Mouse (Mus musculus) midbrain, embryonic 16.5 days (tissue): ENCODE results near the gene Ddx54. TPM values are rescaled to one million over a fixed set of nuclear protein-coding genes. Genes with fewer than 3 reads are reported as not detected.

Source experiments
- ATAC-seq: fragments of 200-750 bp; cut with Nextera tagmentation; 2 replicates; pipeline ENCODE4 v1.8.0; 2017; ENCODE audit warnings: moderate TSS enrichment
- H3K27ac ChIP-seq: fragments of 300-500 bp; sonication (generic); 2 replicates; pipeline ENCODE4 v1.5.1; 2014; ENCODE audit warnings: mild to moderate bottlenecking, low read length, mixed read lengths
- H3K27me3 ChIP-seq: fragments of 300-500 bp; sonication (generic); 2 replicates; pipeline ENCODE4 v1.6.1; 2014; ENCODE audit warnings: low read depth, low read length, mixed read lengths; ENCODE audit not compliant: control insufficient read depth, insufficient read depth
- H3K36me3 ChIP-seq: fragments of 300-500 bp; sonication (generic); 2 replicates; pipeline ENCODE4 v1.6.1; 2014; ENCODE audit warnings: mild to moderate bottlenecking, low read length, moderate library complexity, mixed read lengths; ENCODE audit not compliant: control insufficient read depth, insufficient read depth
- H3K4me1 ChIP-seq: fragments of 300-500 bp; sonication (generic); 2 replicates; pipeline ENCODE4 v1.6.1; 2014; ENCODE audit warnings: mild to moderate bottlenecking, low read length, mixed read lengths; ENCODE audit not compliant: control insufficient read depth, insufficient read depth
- H3K4me2 ChIP-seq: fragments of 300-500 bp; sonication (generic); 2 replicates; pipeline ENCODE4 v1.6.1; 2014; ENCODE audit warnings: mild to moderate bottlenecking, low read length, mixed read lengths
- H3K4me3 ChIP-seq: fragments of 300-500 bp; sonication (generic); 2 replicates; pipeline ENCODE4 v1.5.1; 2014; ENCODE audit warnings: low read depth, mild to moderate bottlenecking, low read length, moderate library complexity, mixed read lengths
- H3K9ac ChIP-seq: fragments of 300-500 bp; sonication (generic); 2 replicates; pipeline ENCODE4 v1.6.1; 2014; ENCODE audit warnings: low read depth, low read length, mixed read lengths
- H3K9me3 ChIP-seq: fragments of 300-500 bp; sonication (generic); replicated peaks from 2 replicates; pipeline ENCODE4 v1.6.1; 2014; ENCODE audit warnings: mild to moderate bottlenecking, low read length, mixed read lengths; ENCODE audit not compliant: control insufficient read depth, poor library complexity, severe bottlenecking
- WGBS: fragments of 180-500 bp; shearing (Covaris S2); extraction: QIAGEN DNeasy Blood & Tissue Kit; methylation state at CpG from one replicate; pipeline ENCODE4 v1.1.7; 2014; 5-methylcytosine and 5-hydroxymethylcytosine counted together
- polyA plus RNA-seq: library from polyadenylated mRNA; unstranded; fragments of >200 nt; fragmentation: Nextera tagmentation; extraction: Ambion mirVana; gene quantifications from 2 replicates; pipeline ENCODE4 v1.2.1, GENCODE M21; 2015

The Ddx54 gene
- polyA plus RNA-seq, 1 experiment from 2014 or later = 39.9 TPM

GRCm38 (mm10) chr5:120649938-120650337, 37.4 kb downstream of the Ddx54 start:
- H3K27me3 ChIP-seq = peaks cover 28% of the 10 kb centered on the region
- H3K4me1 ChIP-seq = peaks cover 15% of the 10 kb centered on the region
- ATAC-seq = no peak
- H3K4me2 ChIP-seq = peak overlapping the region; percentile 69; the same call in 1 of the 2 replicates
- H3K27ac ChIP-seq = no peak overlapping the region
- WGBS = 26% methylated on average over 13 of the region's 13 CpGs
- no peaks in the 10 kb centered on the region for H3K9me3 ChIP-seq
- no peak overlapping the region for H3K9ac ChIP-seq
- H3K36me3 ChIP-seq = no peaks in the 10 kb centered on the region
- H3K4me3 ChIP-seq = no peak overlapping the region

GRCm38 (mm10) chr5:120651230-120651629, 38.7 kb downstream of the Ddx54 start:
- no peaks in the 10 kb centered on the region for H3K9me3 ChIP-seq
- H3K27ac ChIP-seq = no peak overlapping the region
- no peak overlapping the region for H3K4me2 ChIP-seq
- ATAC-seq = no peak
- H3K27me3 ChIP-seq = peaks cover 28% of the 10 kb centered on the region
- H3K4me3 ChIP-seq = no peak overlapping the region
- WGBS = 85% methylated on average over 5 of the region's 5 CpGs
- no peaks in the 10 kb centered on the region for H3K36me3 ChIP-seq
- H3K4me1 ChIP-seq = peaks cover 15% of the 10 kb centered on the region
- no peak overlapping the region for H3K9ac ChIP-seq

- no peak overlapping the region for H3K27ac ChIP-seq
- ATAC-seq = no peak
- no peak overlapping the region for H3K4me2 ChIP-seq
- peaks cover 26% of the 10 kb centered on the region for H3K27me3 ChIP-seq
- H3K9me3 ChIP-seq = no peaks in the 10 kb centered on the region
- no peak overlapping the region for H3K4me3 ChIP-seq
- 83% methylated on average over 28 of the region's 28 CpGs for WGBS
- no peaks in the 10 kb centered on the region for H3K36me3 ChIP-seq
- H3K4me1 ChIP-seq = peaks cover 15% of the 10 kb centered on the region
- no peak overlapping the region for H3K9ac ChIP-seq
Measured at GRCm38 (mm10) chr5:120652915-120653701, 40.6 kb downstream of the Ddx54 start.

- Histone ChIP-seq H3K4me3 (no peak overlapping the region), H3K4me1 (peaks cover 9% of the 10 kb centered on the region), H3K27me3 (peaks cover 21% of the 10 kb centered on the region), H3K27ac (no peak overlapping the region), H3K36me3 (no peaks in the 10 kb centered on the region), H3K9ac (no peak overlapping the region), H3K4me2 (no peak overlapping the region), H3K9me3 (no peaks in the 10 kb centered on the region)
- ATAC-seq = no peak
- WGBS = 87% methylated on average over 2 of the region's 2 CpGs
Measured at GRCm38 (mm10) chr5:120653873-120654272, 41.3 kb downstream of the Ddx54 start.

GRCm38 (mm10) chr5:120656281-120656751, 43.8 kb downstream of the Ddx54 start:
- no peak for ATAC-seq
- WGBS = 84% methylated on average over 12 of the region's 12 CpGs
- Histone ChIP-seq H3K27me3 (peaks cover 2% of the 10 kb centered on the region; the same call in 1 of the 2 replicates), H3K36me3 (no peaks in the 10 kb centered on the region), H3K4me3 (no peak overlapping the region), H3K4me1 (peaks cover 11% of the 10 kb centered on the region), H3K27ac (no peak overlapping the region), H3K9me3 (no peaks in the 10 kb centered on the region), H3K9ac (no peak overlapping the region), H3K4me2 (no peak overlapping the region)

- peak overlapping the region; percentile 28; the same call in 1 of the 2 replicates for H3K9ac ChIP-seq
Measured at GRCm38 (mm10) chr5:120660816-120661215, 48.3 kb downstream of the Ddx54 start.

GRCm38 (mm10) chr5:120664888-120665287, 52.3 kb downstream of the Ddx54 start:
- H3K36me3 ChIP-seq = no peaks in the 10 kb centered on the region
- H3K9me3 ChIP-seq = no peaks in the 10 kb centered on the region
- no peaks in the 10 kb centered on the region for H3K27me3 ChIP-seq
- 60% methylated on average over 2 of the region's 2 CpGs for WGBS
- no peak overlapping the region for H3K4me3 ChIP-seq
- no peak overlapping the region for H3K4me2 ChIP-seq
- H3K9ac ChIP-seq = no peak overlapping the region
- no peak overlapping the region for H3K27ac ChIP-seq
- peaks cover 11% of the 10 kb centered on the region for H3K4me1 ChIP-seq
- no peak for ATAC-seq

More at GRCm38 (mm10) chr5:120660816-120661215, 48.3 kb downstream of the Ddx54 start:
- no peaks in the 10 kb centered on the region for H3K9me3 ChIP-seq
- no peaks in the 10 kb centered on the region for H3K36me3 ChIP-seq
- no peak overlapping the region for H3K4me3 ChIP-seq
- peak overlapping the region; percentile 92 for H3K27ac ChIP-seq
- peaks cover 14% of the 10 kb centered on the region for H3K4me1 ChIP-seq
- no peaks in the 10 kb centered on the region for H3K27me3 ChIP-seq
- ATAC-seq = peak; percentile 73
- WGBS = 11% methylated on average over 5 of the region's 5 CpGs
- H3K4me2 ChIP-seq = 0 out of 2 replicates have a peak overlapping the region, but pooled peaks have one; percentile 8

- no peak overlapping the region for H3K27ac ChIP-seq
- H3K9me3 ChIP-seq = no peaks in the 10 kb centered on the region
- H3K4me1 ChIP-seq = no peaks in the 10 kb centered on the region
- H3K4me2 ChIP-seq = no peak overlapping the region
- no peak overlapping the region for H3K4me3 ChIP-seq
- ATAC-seq = no peak
- 76% methylated on average over 7 of the region's 7 CpGs for WGBS
- no peaks in the 10 kb centered on the region for H3K36me3 ChIP-seq
- no peaks in the 10 kb centered on the region for H3K27me3 ChIP-seq
- no peak overlapping the region for H3K9ac ChIP-seq
Measured at GRCm38 (mm10) chr5:120668761-120669160, 56.2 kb downstream of the Ddx54 start.

GRCm38 (mm10) chr5:120670132-120670531, 57.6 kb downstream of the Ddx54 start:
- Histone ChIP-seq H3K4me3 (no peak overlapping the region), H3K36me3 (no peaks in the 10 kb centered on the region), H3K27me3 (no peaks in the 10 kb centered on the region), H3K4me2 (no peak overlapping the region), H3K9me3 (no peaks in the 10 kb centered on the region), H3K4me1 (0 out of 2 replicates have a peak, but pooled peaks cover 6% of the 10 kb centered on the region), H3K27ac (no peak overlapping the region), H3K9ac (no peak overlapping the region)
- WGBS = 91% methylated on average over 7 of the region's 7 CpGs
- ATAC-seq = no peak
